ENCODE assay signal across 14 mouse cellular contexts in the genomic region with DNA sequence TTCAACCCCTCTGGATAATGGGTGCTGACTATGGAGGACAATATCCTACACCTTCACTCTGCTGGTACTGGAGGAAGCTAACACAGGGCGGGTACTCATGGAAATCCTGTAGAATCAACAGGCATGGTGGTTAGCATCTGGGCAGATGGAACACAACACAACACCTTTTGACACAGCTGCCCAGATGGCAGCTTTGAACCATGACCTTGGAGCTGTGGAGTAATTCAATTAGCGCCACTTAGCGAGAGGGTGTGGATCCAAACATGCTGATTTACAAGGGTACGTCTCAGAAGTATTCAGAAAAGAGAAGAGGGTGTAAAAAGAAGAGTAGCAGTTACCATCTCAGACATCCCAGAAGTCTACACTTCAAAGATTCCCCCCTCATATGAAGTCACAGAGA.
"Had no signal": no experiment of that assay in that cellular context is flagged by ENCODE, and none has a peak within 500 bp of the region (broad histone marks: within the 10 kb centered on the region; RNA-seq: fewer than 3 reads in every experiment).

No protein-coding gene starts in this region.

- H3K27ac ChIP-seq: limb, embryonic 15.5 days; macrophage; midbrain, embryonic 13.5 days; neural tube, embryonic 15.5 days had no signal

- H3K9me3 ChIP-seq: limb, embryonic 15.5 days; midbrain, embryonic 13.5 days; neural tube, embryonic 15.5 days had no signal

- H3K27me3 ChIP-seq: limb, embryonic 15.5 days; midbrain, embryonic 13.5 days; neural tube, embryonic 15.5 days had no signal

- H3K36me3 ChIP-seq: limb, embryonic 15.5 days; midbrain, embryonic 13.5 days; neural tube, embryonic 15.5 days had no signal

- DNase-seq: kidney, adult 8-10 months; kidney, postnatal 25 days; layer of hippocampus, adult 9-11 months; layer of hippocampus, postnatal 36 days; lung, embryonic 14.5 days; lung, postnatal 10 days; right cerebral cortex, adult 18-20 months; right cerebral cortex, postnatal 25 days; thymus, postnatal 36 days had no signal

- ATAC-seq: inflammation-experienced regulatory T-cells, adult 6 months had no signal

- H3K4me3 ChIP-seq: limb, embryonic 15.5 days; midbrain, embryonic 13.5 days; neural tube, embryonic 15.5 days had no signal

- H3K4me1 ChIP-seq: limb, embryonic 15.5 days; midbrain, embryonic 13.5 days had no signal

- H3K4me2 ChIP-seq: limb, embryonic 15.5 days; lung, embryonic 14.5 days; midbrain, embryonic 13.5 days; neural tube, embryonic 15.5 days had no signal

- H3K9ac ChIP-seq: limb, embryonic 15.5 days; lung, embryonic 14.5 days; midbrain, embryonic 13.5 days; neural tube, embryonic 15.5 days had no signal
